Mouse (Mus musculus) midbrain, embryonic 13.5 days (tissue): ENCODE data around the gene Olfr1217. TPM values are rescaled to one million over a fixed set of nuclear protein-coding genes. Genes with fewer than 3 reads are reported as not detected.
"Not testable (repeated sequence)": the region's sequence is repeated elsewhere in the genome, so short reads cannot be mapped to it uniquely, and the experiment has no call there.

Experiments
- ATAC-seq: fragments of 200-750 bp; cut with Nextera tagmentation; 2 replicates; pipeline ENCODE4 v1.8.0; 2017; ENCODE audit warnings: mild to moderate bottlenecking, moderate TSS enrichment, moderate library complexity
- H3K27ac ChIP-seq: fragments of 300-500 bp; sonication (generic); 2 replicates; pipeline ENCODE4 v1.5.1; 2015; ENCODE audit warnings: inconsistent platforms, mild to moderate bottlenecking, moderate library complexity
- H3K27me3 ChIP-seq: fragments of 300-500 bp; sonication (generic); 2 replicates; pipeline ENCODE4 v1.6.1; 2015; ENCODE audit warnings: mild to moderate bottlenecking, inconsistent platforms
- H3K36me3 ChIP-seq: fragments of 300-500 bp; sonication (generic); 2 replicates; pipeline ENCODE4 v1.6.1; 2015; ENCODE audit warnings: mild to moderate bottlenecking, inconsistent platforms
- H3K4me1 ChIP-seq: fragments of 300-500 bp; sonication (generic); replicated peaks from 2 replicates; pipeline ENCODE4 v1.6.1; 2015; ENCODE audit warnings: inconsistent platforms
- H3K4me2 ChIP-seq: fragments of 300-500 bp; sonication (generic); replicated peaks from 2 replicates; pipeline ENCODE4 v1.6.1; 2015; ENCODE audit warnings: moderate library complexity, mild to moderate bottlenecking, inconsistent platforms
- H3K4me3 ChIP-seq: fragments of 300-500 bp; sonication (generic); replicated peaks from 2 replicates; pipeline ENCODE4 v1.5.1; 2015; ENCODE audit warnings: mild to moderate bottlenecking, inconsistent platforms
- H3K9ac ChIP-seq: fragments of 300-500 bp; sonication (generic); replicated peaks from 2 replicates; pipeline ENCODE4 v1.6.1; 2015; ENCODE audit warnings: mild to moderate bottlenecking, inconsistent platforms
- H3K9me3 ChIP-seq: fragments of 300-500 bp; sonication (generic); 2 replicates; pipeline ENCODE4 v1.6.1; 2016; ENCODE audit warnings: mild to moderate bottlenecking, inconsistent platforms
- WGBS: fragments of 180-500 bp; shearing (Covaris S2); methylation state at CpG from one replicate; pipeline ENCODE4 v1.1.7; 2015; 5-methylcytosine and 5-hydroxymethylcytosine counted together
- polyA plus RNA-seq: library from polyadenylated mRNA; unstranded; fragments of >200 nt; fragmentation: Nextera tagmentation; extraction: Ambion mirVana; gene quantifications from 2 replicates; pipeline ENCODE4 v1.2.1, GENCODE M21; 2015

Olfr1217 gene
- polyA plus RNA-seq: not detected in 2 replicates

- Histone ChIP-seq H3K27ac (no peak within 1 kb of the TSS), H3K4me1 (no peaks in the 10 kb centered on the region), H3K4me2 (no peak within 1 kb of the TSS), H3K9me3 (no peaks in the 10 kb centered on the region), H3K36me3 (no peaks in the 10 kb centered on the region), H3K9ac (no peak within 1 kb of the TSS), H3K4me3 (no peak within 1 kb of the TSS), H3K27me3 (no peaks in the 10 kb centered on the region)
- 76% methylated on average over 2 of the region's 2 CpGs for WGBS
- ATAC-seq: no peak
These were observed at the start of gene Olfr1217 for GRCm38 (mm10) chr2:89031965-89032364. Olfr1217 (minus strand) TSS chr2:89032065.

GRCm38 (mm10) chr2:89081487-89081886 lies 49.6 kb upstream of the Olfr1217 start:
- H3K4me3 ChIP-seq: no peak overlapping the region
- no peaks in the 10 kb centered on the region for H3K9me3 ChIP-seq
- H3K9ac ChIP-seq: no peak overlapping the region
- no peak for ATAC-seq
- no peaks in the 10 kb centered on the region for H3K27me3 ChIP-seq
- no peak overlapping the region for H3K27ac ChIP-seq
- no peaks in the 10 kb centered on the region for H3K4me1 ChIP-seq
- no peaks in the 10 kb centered on the region for H3K36me3 ChIP-seq
- no peak overlapping the region for H3K4me2 ChIP-seq

DNA sequence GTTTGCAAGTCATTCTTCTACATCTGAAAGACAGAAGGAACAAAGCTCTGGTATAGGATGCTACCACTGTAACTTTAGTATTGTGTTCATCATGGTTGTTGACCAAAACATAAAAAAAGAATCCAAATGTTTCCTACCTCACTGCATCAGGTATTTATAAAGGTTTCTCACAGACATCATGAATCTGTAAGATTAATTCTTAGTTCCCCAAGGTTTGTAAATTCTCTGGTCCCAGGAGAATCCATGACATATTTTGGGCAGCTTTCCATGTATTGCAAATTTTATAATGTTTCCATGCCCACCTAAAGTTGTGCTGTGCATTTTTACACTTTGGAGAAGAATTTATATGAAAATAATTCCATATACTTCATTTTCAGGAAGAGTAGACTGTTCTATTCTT lies 29.2 kb upstream of the Olfr1217 start, which contains the start of gene Olfr1218:
TSS of gene Olfr1218 (minus strand) at position 101 of the 400 bp plus-strand sequence.
- no peak within 1 kb of the TSS for H3K4me2 ChIP-seq
- H3K27me3 ChIP-seq: no peaks in the 10 kb centered on the region
- no peaks in the 10 kb centered on the region for H3K36me3 ChIP-seq
- no peak within 1 kb of the TSS for H3K4me3 ChIP-seq
- no peaks in the 10 kb centered on the region for H3K9me3 ChIP-seq
- H3K9ac ChIP-seq: no peak within 1 kb of the TSS
- H3K4me1 ChIP-seq: no peaks in the 10 kb centered on the region
- H3K27ac ChIP-seq: no peak within 1 kb of the TSS
- ATAC-seq: no peak

- H3K4me1 ChIP-seq, H3K9ac ChIP-seq, H3K27ac ChIP-seq, H3K9me3 ChIP-seq, H3K36me3 ChIP-seq, H3K27me3 ChIP-seq, H3K4me2 ChIP-seq, H3K4me3 ChIP-seq, ATAC-seq: not testable (repeated sequence)
- WGBS: 80% methylated on average over 3 of the region's 3 CpGs
These were observed 10.4 kb downstream of the Olfr1217 start for GRCm38 (mm10) chr2:89021436-89021835.

DNA sequence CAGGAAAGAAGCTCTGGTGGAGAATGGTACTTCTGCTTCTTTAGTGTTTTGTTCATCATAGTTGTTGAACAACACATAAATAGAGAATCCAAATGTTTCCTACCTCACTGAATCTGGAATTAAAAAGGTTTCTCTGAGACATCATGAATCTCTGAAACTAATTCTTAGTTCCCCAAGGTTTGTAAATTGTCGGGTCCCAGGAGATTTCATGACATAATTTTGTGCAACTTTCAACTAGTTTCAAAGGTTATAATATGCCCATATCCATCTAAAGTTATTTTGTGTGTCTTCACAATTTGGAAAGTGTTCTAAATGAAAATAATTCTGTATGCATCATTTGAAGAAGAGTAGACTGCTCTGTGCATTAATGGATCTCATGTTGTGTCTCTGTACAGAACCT lies 13.6 kb downstream of the Olfr1217 start, which contains the start of gene Olfr1216:
TSS of gene Olfr1216 (minus strand) at position 101 of the 400 bp plus-strand sequence.
- Histone ChIP-seq H3K4me2 (no peak within 1 kb of the TSS), H3K4me3 (no peak within 1 kb of the TSS), H3K27ac (no peak within 1 kb of the TSS), H3K4me1 (no peaks in the 10 kb centered on the region), H3K27me3 (no peaks in the 10 kb centered on the region), H3K9me3 (no peaks in the 10 kb centered on the region), H3K9ac (no peak within 1 kb of the TSS), H3K36me3 (no peaks in the 10 kb centered on the region)
- whole genome bisulfite sequencing: 88% methylated on average over 1 of the region's 1 CpGs
- ATAC-seq: no peak

DNA sequence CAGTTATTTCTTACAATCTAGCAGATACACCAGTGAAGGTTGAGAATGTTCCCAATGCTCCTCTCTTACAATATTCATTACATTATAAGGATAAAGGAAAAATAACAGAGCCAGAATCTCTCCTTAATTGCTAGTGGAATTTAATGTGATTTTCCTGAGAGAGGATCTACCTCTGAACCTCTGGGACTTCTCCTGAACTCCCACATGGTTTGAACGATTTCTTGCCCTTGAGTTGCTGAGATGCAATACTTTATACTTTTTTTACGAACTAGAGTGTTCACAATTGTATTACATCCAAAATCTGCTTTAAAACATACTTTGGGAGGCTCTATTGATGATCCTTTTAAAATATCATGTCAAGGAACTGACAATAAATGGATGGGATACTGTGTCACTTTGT lies 25.0 kb downstream of the Olfr1217 start, which contains the start of gene Olfr1215:
TSS of gene Olfr1215 (minus strand) at position 101 of the 400 bp plus-strand sequence.
- Histone ChIP-seq H3K36me3 (no peaks in the 10 kb centered on the region), H3K4me3 (no peak within 1 kb of the TSS), H3K4me1 (no peaks in the 10 kb centered on the region), H3K27me3 (no peaks in the 10 kb centered on the region), H3K9me3 (no peaks in the 10 kb centered on the region), H3K9ac (no peak within 1 kb of the TSS), H3K4me2 (no peak within 1 kb of the TSS), H3K27ac (no peak within 1 kb of the TSS)
- 71% methylated on average over 2 of the region's 2 CpGs for WGBS
- ATAC-seq: no peak

GRCm38 (mm10) chr2:88992553-88992952 lies 39.3 kb downstream of the Olfr1217 start, which contains the start of gene Olfr1214:
Olfr1214 (minus strand) TSS chr2:88992653.
- no peaks in the 10 kb centered on the region for H3K4me1 ChIP-seq
- H3K9ac ChIP-seq: no peak within 1 kb of the TSS
- no peaks in the 10 kb centered on the region for H3K27me3 ChIP-seq
- H3K9me3 ChIP-seq: no peaks in the 10 kb centered on the region
- no peak within 1 kb of the TSS for H3K4me3 ChIP-seq
- WGBS: 92% methylated on average over 1 of the region's 1 CpGs
- H3K4me2 ChIP-seq: no peak within 1 kb of the TSS
- no peaks in the 10 kb centered on the region for H3K36me3 ChIP-seq
- ATAC-seq: no peak
- no peak within 1 kb of the TSS for H3K27ac ChIP-seq

DNA sequence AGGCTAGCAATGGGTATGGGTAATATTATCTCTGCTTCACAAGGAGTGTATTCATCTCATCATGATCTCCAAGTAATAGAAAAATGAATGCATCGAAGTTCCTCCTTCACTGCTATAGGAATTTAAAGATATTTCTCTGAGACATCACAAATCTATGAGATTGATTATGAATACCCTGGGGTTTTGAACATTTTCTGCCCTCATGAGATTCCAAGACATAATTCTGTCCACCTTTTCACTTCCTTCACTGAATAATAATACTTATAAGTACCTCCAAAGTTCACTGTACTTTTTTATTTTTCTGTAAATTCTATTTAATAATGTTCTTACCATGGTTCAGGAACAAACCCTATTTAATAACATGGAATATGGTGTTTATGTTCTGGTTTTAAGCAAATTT lies 51.7 kb downstream of the Olfr1217 start, which contains the start of gene Gm13762:
TSS of gene Gm13762 (minus strand) at position 101 of the 400 bp plus-strand sequence.
- H3K9ac ChIP-seq: no peak within 1 kb of the TSS
- H3K27me3 ChIP-seq: no peaks in the 10 kb centered on the region
- no peak within 1 kb of the TSS for H3K4me2 ChIP-seq
- no peak within 1 kb of the TSS for H3K27ac ChIP-seq
- no peak for ATAC-seq
- WGBS: 90% methylated on average over 1 of the region's 1 CpGs
- H3K9me3 ChIP-seq: no peaks in the 10 kb centered on the region
- no peaks in the 10 kb centered on the region for H3K4me1 ChIP-seq
- no peak within 1 kb of the TSS for H3K4me3 ChIP-seq
- no peaks in the 10 kb centered on the region for H3K36me3 ChIP-seq

Other genes starting within 250 kb of the Olfr1217 start
- gene Olfr1201, start 239.0 kb downstream of the Olfr1217 start, polyA plus RNA-seq: not detected in 2 replicates
- not detected in 2 replicates for gene Olfr1202, start 217.6 kb downstream of the Olfr1217 start, polyA plus RNA-seq
- gene Olfr1205, start 202.3 kb downstream of the Olfr1217 start, polyA plus RNA-seq: not detected in 2 replicates
- not detected in 2 replicates for gene Olfr1204, start 182.8 kb downstream of the Olfr1217 start, polyA plus RNA-seq
- gene Olfr1206, start 168.8 kb downstream of the Olfr1217 start, polyA plus RNA-seq: not detected in 2 replicates
- gene Olfr1208, start 129.8 kb downstream of the Olfr1217 start, polyA plus RNA-seq: not detected in 2 replicates
- gene Olfr1209, start 116.9 kb downstream of the Olfr1217 start, polyA plus RNA-seq: not detected in 2 replicates
- not detected in 2 replicates for gene Olfr1211, start 94.0 kb downstream of the Olfr1217 start, polyA plus RNA-seq
- gene Olfr1212, start 78.1 kb downstream of the Olfr1217 start, polyA plus RNA-seq: not detected in 2 replicates
- gene Gm13762, start 51.8 kb downstream of the Olfr1217 start, polyA plus RNA-seq: not detected in 2 replicates
- gene Olfr1214, start 39.4 kb downstream of the Olfr1217 start, polyA plus RNA-seq: not detected in 2 replicates
- gene Olfr1215, start 25.1 kb downstream of the Olfr1217 start, polyA plus RNA-seq: not detected in 2 replicates
- gene Olfr1216, start 13.7 kb downstream of the Olfr1217 start, polyA plus RNA-seq: not detected in 2 replicates
- gene Olfr1218, start 29.1 kb upstream of the Olfr1217 start, polyA plus RNA-seq: not detected in 2 replicates
- gene Olfr1219, start 51.4 kb upstream of the Olfr1217 start, polyA plus RNA-seq: not detected in 2 replicates
- gene Olfr1220, start 74.8 kb upstream of the Olfr1217 start, polyA plus RNA-seq: not detected in 2 replicates
- gene Olfr1221, start 85.2 kb upstream of the Olfr1217 start, polyA plus RNA-seq: not detected in 2 replicates
- gene Olfr1222, start 101.0 kb upstream of the Olfr1217 start, polyA plus RNA-seq: not detected in 2 replicates
- gene Olfr1223, start 119.5 kb upstream of the Olfr1217 start, polyA plus RNA-seq: not detected in 2 replicates
- not detected in 2 replicates for gene Olfr1224-ps1, start 132.0 kb upstream of the Olfr1217 start, polyA plus RNA-seq
- gene Olfr1225, start 142.6 kb upstream of the Olfr1217 start, polyA plus RNA-seq: not detected in 2 replicates
- not detected in 2 replicates for gene Olfr1226, start 168.0 kb upstream of the Olfr1217 start, polyA plus RNA-seq
- gene Olfr1228, start 222.0 kb upstream of the Olfr1217 start, polyA plus RNA-seq: not detected in 2 replicates